Mouse (Mus musculus) liver, embryonic 16.5 days (tissue): ENCODE data around the gene Milr1. TPM values are rescaled to one million over a fixed set of nuclear protein-coding genes. Genes with fewer than 3 reads are reported as not detected.

ENCODE experiments used
- microRNA-seq: library from miRNA; unstranded; fragments of <30 nt; microRNA quantifications from one replicate; pipeline ENCODE4, GENCODE M21; 2016
- polyA plus RNA-seq: library from polyadenylated mRNA; unstranded; fragments of >200 nt; fragmentation: Nextera tagmentation; extraction: Ambion mirVana; gene quantifications from 2 replicates; pipeline ENCODE4 v1.2.1, GENCODE M21; 2015

The Milr1 gene
- polyA plus RNA-seq, 1 experiment from 2014 or later = 2.7 TPM

Small RNA genes lying within 50 kb of the gene (microRNA-seq; reads per million reads assigned to microRNA genes)
- gene Gm25994 (not detected), gene Mir3064 (10.6 reads per million, percentile 28 among the genes with 10 or more reads in this experiment)

Other genes starting within 250 kb of the Milr1 start
- 10.6 and 12.2 TPM in 2 replicates for gene Tex2, start 137.8 kb upstream of the Milr1 start, polyA plus RNA-seq
- 8.4 and 9.5 TPM in 2 replicates for gene Pecam1, start 598 bp upstream of the Milr1 start, polyA plus RNA-seq
- gene Polg2, start 28.3 kb downstream of the Milr1 start, polyA plus RNA-seq = 4.0 and 4.5 TPM in 2 replicates
- gene Ddx5, start 38.0 kb downstream of the Milr1 start, polyA plus RNA-seq = 118 and 124 TPM in 2 replicates
- gene Cep95, start 38.0 kb downstream of the Milr1 start, polyA plus RNA-seq = 8.6 and 10.0 TPM in 2 replicates
- gene Smurf2, start 169.5 kb downstream of the Milr1 start, polyA plus RNA-seq = 3.3 and 3.4 TPM in 2 replicates
- 216 and 237 TPM in 2 replicates for gene Kpna2, start 248.3 kb downstream of the Milr1 start, polyA plus RNA-seq